Mouse (Mus musculus): ENCODE data around the gene Crtac1.
A peak's percentile ranks its signal among the peaks of the same experiment; 100 is the strongest.

Crtac1 gene

DNA sequence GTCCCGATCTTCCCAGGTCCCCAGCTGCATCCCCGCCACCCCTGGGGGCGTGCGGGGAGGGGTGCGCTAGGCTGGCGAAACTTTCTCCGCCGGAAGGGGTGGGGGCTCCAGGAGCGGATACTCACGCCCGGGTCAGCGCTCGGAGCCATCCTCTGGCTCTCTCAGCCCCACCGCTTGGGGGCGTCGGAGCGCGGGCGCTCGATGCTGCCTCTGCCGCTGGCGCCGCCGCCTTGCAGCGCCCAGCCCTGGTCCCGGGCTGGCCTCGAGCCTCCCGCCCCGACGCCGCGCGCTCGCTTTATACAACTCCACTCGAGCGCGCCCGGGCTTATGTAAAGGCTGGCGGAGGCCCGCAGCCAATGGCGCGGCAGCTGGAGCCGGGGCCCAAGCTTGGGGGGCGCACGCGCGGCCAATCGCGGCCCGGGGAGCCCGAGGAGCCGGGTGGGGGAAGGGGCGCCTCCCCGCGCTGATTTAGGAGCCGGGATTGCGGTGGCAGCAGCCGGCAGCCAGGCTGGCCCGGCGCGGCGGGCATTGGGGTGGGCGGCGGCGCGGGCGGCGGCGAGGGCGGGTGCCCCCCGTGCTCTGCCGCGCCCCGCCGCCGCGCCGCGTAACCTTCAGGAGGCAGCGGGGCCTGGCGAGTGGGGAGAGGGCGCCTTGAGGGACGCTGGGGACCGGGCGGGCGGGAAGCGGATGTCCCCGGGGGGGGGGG, at the start of gene Crtac1:
Gene Crtac1 (minus strand): TSS at position 299 of the 706 bp plus-strand sequence.
- no peak for DNase-seq (ENCODE audit: low read depth)

DNA sequence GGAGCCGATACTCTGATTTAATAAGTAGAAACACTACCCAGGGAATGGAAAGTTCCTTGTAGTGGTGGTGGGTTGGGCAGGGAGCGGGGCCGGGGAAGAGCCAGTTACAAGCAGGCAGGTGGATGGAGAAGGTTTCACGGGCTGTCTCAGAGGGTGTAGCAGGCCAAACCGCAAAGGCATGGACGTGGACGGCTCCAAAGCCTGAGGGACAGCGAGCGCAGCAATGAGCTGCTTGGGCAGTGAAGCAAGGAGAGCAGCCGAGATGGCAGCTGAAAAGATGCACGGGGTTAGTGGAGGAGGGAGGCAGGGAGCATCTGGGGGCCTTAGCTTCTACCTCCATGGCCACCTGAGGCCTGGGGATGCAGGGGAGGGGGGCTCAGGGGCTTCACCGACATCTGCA, 46.7 kb upstream of the Crtac1 start:
- no peak for DNase-seq (ENCODE audit: low read depth)

DNA sequence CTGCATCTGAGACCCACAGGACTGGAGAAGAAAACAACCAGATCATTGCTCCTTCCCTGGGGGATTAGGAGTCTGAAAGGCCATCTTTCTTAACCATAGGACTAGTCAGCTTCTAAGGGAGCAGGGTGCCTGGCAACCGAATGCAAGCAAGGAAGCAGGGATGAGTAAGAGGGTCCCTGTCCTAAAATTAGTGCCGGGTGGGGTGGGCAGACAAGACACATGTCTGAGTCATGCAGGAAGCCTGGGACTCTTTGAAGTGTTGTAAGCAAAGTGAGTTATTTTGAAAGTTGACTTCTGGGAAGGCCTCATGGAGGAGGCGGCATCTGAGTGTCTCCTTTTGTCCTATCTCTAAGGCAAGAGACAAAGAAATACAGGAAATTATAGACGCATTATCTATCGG, 46.2 kb upstream of the Crtac1 start:
- DNase-seq (ENCODE audit: low read depth), result no peak

DNA sequence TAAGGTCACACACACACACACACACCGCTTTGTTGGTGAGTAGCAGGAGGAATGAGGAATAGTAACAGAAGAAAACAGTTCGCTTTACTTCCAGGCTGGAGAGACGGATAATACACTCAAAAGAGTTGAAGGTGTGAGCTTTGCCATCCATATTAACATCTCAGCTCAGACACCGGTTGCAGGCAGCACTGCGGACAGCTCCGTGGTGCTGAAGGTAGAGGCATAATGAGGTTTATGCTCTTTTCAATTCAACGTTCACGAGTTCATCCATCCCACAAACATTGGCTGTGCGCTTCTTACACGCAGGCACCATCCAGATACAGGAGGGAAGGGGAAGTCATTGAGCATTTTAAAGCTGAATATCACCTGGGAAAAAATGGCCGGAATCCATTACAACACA, 41.2 kb upstream of the Crtac1 start:
- DNase-seq (ENCODE audit: low read depth), result peak; percentile 10

DNA sequence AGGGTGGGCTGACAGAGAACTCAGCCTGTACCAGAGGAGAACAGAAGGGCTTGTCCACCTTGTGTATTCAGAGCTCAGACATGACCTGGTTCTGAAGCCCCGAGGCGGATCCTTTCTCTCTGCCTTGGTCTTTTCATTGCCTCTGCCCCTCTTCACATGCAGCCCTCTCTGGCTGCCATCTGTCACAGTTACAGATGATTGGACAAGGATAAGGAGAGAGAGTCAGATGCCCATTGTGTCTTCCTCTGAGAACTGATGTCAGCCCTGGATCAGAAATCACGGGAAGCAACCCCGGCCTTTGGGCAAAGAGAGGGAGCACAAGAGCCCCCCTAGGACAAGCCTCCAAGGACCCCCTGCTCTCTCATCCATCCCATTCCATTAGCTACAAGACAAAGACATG, 40.0 kb upstream of the Crtac1 start:
- DNase-seq (ENCODE audit: low read depth), result no peak

DNA sequence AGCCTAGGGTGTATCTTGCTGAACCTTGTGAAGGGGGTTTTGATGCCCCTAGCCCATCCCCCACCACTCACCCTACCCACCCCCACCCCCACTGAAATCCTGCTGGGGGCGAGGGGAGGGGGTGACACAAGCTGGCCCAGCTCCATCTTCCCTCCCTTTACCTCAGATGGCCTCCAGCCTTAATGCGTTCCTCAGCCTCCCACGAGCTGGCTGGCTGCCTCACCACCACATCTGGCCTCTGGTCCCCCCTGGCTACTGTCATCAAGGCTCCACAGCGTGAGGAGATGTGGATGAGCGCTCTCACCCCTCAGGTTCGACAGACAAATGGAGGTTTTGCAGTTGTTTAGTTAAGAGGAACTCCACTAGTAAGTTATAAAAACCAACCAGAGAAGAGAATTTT, 30.3 kb upstream of the Crtac1 start:
- no peak for DNase-seq (ENCODE audit: low read depth)

DNA sequence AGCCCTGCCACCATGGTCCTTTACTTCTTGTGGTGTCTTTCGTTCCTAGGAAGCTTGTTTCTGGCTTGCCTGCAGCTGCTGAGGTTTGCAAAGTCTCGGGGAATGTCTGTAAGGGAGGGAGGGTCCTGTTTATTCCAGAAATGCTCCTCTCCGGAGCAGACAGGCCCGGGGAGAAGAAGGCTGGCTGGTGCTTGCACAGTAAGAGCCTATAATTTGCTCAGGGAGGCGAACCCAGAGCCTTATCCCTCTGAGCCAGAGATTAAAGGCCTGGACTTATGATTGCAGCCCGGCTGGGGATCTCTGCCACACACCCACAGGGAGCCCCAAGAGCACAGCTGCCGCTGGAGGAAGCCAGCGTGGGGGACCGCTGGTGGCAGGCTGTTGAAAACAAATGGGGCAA, 29.8 kb upstream of the Crtac1 start:
- no peak for DNase-seq (ENCODE audit: low read depth)

DNA sequence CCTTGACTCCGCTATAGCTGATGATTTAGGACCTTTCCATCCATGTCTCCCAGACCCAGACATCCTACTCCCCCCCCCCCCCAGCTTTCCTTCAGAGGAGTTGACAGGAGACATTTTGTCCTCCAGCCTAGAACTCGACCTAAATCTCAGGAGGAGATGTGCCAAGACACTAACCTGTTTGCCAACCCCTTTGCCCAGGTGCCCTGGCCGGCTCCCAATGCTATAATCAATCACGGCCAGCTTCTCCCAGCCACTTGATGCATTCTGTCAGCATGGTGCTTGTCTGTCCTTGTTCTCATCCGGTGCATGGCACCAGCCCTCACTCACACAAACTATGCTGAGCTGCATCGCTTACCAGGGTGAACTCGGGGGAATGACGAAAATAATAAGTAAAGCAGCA, 27.9 kb upstream of the Crtac1 start:
- DNase-seq (ENCODE audit: low read depth), result no peak

DNA sequence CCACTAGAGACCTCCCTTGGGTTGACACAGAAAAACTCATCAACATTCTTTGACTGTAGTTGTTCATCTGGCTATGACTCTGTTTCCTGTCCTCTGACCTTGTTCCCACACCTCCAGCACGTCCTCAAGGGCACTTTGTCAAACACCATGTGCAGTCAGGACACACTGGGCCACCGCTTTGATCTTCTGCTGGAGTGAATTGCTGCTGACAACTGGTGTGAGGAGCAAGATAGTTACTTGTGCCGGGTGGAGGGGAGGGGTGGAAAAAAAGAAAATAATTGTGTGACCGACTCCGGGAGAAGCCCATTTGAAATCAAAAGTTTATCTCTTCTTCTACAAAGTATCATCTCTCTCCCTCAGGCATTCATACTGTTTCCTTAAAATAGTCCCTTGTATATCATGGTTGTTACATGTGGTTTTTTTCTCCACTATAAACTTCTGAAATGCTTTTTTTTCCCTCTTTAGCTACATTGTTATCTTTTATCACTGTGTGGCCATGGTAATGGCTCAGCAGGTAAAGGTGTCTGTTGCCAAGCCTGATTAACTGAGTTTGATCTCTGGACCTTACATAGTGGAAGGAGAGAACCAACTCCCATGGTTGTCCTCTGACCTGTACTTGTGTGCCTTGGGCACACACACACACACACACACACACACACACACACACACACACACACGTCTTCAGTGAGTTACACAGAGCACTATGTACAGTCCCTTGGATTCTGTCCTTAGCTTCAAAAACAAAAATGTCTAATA, 23.1 kb upstream of the Crtac1 start:
- no peak for DNase-seq (ENCODE audit: low read depth)

DNA sequence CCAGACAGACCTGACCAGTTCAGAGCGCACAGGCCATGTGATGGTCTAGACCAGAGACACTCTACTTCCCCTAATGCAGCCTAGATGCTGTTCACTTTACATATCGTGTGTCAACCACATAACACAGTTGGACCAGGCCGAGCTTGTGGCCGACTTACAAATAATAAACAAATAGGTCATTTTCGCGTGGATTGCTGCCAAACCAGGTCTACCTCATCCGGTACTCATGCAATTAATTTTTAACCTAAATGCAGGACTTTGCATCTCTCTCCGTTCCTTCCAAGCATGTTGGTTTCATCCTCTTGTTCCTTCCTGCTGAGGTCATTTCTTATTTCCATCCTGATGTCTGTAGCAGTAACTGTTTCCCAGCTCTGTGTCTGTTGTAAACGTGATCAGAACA, 22.4 kb upstream of the Crtac1 start:
- no peak for DNase-seq (ENCODE audit: low read depth)

DNA sequence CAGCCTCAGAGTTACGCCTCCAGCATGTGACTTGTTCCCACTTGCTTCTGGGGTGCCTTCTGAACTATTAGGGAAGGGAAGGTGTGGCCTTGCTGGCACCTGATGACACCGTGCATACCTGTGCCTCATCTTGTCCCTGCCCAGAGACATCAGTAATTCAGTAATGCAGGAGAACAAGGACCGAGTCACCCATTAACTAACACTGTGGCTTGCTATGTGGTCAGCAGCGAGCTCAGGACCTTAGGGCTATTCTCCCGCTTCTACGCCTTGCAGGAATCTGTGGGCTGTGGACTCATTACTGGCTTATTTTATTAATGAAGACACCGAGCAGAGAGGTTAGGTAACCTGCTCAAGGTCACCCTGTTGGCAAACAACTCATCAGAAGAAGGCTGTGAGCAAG, 21.0 kb upstream of the Crtac1 start:
- DNase-seq (ENCODE audit: low read depth), result no peak

DNA sequence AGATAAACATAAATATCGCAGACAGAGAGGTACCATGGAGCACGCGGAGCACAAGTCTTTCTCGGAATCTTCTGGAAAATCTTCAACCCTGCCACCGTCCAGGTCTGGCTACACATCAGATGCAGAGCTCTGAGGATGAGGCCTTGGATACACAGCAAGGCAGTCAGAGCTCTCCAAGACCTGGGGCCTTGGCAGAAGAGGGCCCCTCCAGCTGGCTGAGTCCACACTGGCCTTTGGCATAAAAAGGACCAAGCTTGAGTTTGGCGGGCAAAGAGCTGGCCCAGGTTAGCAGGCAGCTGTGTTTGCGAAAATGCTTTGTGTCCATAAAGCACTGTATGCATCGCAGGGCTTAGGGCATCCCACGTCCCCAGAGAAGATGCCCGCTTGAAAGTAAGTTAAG, 17.0 kb upstream of the Crtac1 start:
- no peak for DNase-seq (ENCODE audit: low read depth)

DNA sequence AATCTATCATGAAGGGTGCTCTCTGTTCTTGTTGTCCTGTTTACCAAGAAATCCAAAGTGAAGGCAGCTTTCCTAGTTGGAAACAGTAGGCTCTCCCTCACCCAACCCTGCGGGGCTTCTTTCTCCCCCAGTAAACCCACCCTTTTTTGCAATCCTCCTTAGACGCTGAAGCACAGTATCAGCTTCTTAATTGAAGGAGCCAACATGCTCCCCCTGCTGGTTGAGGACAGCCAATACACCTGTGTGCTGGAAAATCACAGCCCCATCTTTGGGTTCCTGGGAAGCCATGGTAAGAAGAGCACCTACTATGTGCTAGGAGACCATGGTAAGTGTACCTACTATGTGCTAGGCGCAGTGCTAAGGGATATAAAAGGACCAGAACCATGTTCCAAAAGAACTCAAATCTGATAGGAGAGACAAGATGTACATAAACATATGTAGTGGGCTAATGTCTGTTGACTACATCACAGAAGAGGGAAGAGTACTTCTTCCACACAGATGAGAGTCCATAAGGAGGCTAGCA, 12.4 kb upstream of the Crtac1 start:
- DNase-seq (ENCODE audit: low read depth), result no peak

DNA sequence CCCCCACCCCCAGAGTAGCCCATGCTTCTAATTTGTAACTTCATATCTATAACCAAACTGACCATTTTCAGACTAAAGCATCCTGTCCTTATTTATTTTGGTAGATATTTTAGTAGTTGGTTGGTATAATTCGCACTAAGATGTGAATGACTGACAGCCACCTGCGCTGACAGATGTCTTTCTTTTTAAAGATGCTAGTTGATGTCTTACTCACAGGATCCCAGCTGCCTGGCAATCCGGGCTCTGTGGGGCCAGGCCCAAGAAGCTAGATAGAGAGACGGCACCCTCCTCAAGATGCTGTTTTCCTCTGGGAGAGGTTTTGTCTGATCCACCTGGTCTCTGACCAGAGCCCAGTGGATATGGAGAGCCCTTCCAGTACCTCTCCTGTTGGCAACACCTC, 11.7 kb upstream of the Crtac1 start:
- no peak for DNase-seq (ENCODE audit: low read depth)

DNA sequence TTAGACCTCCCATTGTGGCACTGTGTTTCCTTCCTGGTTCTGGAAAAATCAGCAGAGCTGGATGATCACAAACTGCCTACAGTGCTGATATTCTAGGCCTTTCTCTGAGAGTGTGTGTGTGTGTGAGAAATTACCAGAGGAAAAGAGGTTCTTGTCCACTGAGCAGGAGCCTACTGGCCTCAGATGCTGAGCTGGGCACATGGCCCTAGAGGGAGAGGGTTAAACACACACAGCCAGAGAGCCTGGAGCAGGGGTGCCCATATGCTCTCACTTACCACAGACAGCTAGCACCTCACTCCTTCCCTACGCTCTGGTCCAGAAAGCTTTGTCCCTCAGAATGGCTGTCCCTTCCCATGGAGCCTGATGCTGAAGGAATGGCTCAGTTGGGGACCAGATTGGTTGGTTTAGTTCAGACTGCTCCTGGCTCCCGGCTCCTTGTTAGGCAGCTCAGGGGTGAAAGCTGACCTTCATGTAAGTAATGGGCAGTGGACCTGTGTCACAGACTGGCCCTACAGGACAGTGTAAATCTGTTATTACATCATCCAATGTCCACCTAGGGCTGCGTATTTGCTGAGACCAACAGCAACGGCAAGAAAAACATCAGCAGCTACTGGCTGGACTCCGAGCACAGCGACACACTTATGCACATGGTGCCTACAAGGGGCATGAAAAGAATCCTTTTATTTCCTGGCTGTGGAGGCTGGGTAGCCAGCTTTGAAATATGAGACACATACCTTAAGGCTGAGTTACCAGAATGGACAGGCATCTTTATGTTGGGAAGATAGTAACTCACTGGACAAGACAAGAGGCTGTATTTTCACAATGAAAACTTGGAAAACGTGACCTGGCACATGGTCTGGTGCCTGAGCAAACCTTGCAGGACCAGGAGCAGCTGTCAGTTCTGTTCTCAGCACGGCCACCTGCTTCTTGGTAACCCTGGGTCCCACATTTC, 10.9 kb upstream of the Crtac1 start:
- no peak for DNase-seq (ENCODE audit: low read depth)

DNA sequence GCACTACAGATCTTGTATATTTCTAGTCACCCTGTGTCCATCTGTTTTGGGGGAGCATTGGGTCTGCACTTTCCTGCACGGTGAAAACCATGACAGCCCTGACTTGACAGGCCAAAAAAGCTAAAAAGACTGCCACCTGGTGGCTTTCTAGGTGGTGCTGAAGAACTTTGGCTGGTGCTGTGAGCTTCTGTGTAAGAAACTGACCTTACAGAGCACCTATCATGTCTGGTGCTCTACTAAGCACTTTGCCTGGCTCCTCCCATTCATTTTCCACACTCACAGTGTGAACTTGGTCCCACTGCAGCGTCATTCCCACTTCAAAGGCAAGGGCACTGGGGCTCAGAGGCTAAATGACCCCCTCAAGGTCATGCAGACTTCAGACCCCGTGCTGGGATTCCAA, 8.5 kb upstream of the Crtac1 start:
- DNase-seq (ENCODE audit: low read depth), result no peak

DNA sequence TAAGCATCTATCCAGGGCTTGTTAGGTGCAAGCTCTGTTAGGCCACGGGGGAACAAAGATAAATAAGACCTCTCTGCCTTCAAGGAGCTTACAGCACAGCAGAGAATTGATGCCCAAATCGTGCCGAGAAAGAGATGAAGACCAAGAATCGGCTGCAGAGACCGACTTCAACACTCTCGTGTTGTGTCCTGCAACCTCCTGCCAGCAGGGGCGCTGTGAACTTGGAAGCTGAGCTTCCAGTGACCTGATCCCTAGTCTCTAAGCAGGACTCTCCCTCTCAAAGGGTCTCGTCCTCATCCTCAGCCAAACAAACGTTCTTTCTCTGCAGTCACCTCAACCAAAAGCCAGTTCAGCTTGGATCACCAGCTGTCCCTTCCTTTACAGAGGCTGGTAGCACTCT, 7.8 kb upstream of the Crtac1 start:
- DNase-seq (ENCODE audit: low read depth), result no peak

DNA sequence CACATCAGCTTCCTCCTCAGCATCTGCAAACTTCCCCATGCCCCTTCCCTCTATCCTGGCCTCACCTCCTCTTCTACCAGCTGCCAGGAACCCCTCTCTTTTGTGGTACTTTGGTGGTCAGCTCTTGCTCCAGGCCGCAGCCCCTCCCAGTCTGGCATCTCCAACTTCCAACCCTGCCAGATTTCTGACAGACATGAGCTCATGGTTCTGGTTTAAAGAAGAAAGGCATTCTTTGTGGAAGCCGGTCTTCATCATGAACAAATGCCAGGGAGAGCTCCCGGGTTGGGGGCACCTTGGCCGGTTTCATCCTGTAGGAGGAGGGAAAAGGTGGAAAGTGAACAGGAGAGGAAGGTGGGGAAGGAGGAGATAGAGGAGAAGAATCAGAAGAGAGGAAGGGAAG, 4.0 kb upstream of the Crtac1 start:
- DNase-seq (ENCODE audit: low read depth), result no peak

DNA sequence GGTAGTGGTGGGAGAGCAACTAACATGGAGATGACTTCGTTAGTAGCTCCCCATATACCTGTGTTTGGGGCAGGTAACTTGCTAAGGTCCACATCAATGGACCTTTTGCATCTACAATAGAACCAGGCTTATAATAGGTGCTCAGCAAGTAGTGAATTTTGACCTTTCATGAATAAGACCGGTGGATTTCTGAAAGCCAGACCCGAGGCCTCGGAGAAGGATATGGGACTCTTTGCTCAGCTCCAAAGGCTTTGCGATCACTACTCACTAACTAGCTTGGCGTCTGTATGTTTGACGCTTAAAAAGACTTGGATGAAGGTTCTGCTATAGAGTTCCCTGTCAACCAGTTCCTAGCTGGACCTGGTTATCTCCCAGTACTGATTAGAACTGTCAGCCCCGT, 1.2 kb upstream of the Crtac1 start:
- no peak for DNase-seq (ENCODE audit: low read depth)

DNA sequence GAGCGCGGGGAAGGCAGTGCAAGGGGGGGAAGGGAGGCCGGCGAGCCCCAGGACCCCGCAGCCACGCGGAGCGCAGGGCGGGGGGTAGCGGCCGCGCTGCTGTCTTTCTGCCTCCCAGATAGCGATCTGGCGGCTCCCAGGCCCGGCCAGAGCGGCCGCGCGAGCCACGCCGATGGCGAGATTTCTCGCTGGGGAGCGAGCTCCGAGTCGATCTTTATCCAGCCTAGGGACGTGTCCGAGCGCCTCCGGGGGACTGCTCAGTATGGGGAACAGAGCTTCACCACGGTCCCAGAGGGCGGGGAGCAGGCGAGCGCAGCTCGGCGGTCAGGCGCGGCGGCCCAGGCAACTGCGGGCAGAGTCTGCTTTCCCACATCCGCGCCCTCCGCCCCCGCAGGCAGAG, 608 bp upstream of the Crtac1 start:
- peak; percentile 6 for DNase-seq (ENCODE audit: low read depth)

DNA sequence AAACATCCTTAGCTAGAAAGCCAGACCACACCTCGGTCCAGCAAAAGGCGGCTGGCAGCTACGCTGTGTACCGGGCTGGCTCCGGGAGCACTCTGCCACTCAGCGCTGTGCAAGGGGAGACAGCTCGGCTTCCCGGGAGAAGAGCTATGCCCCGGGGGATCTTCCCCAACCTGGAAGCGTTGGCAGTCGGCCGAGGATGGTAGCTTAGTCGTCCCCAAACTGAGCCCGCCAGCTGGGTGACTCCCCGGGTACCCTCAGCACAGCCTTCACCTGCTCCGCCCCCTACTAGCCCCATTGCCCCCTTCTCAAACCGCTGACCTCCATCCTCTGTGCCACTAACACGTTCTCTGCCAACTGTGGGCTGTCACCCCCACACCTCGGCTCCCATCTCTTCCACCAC, 602 bp downstream of the Crtac1 start:
- DNase-seq (ENCODE audit: low read depth), result no peak

DNA sequence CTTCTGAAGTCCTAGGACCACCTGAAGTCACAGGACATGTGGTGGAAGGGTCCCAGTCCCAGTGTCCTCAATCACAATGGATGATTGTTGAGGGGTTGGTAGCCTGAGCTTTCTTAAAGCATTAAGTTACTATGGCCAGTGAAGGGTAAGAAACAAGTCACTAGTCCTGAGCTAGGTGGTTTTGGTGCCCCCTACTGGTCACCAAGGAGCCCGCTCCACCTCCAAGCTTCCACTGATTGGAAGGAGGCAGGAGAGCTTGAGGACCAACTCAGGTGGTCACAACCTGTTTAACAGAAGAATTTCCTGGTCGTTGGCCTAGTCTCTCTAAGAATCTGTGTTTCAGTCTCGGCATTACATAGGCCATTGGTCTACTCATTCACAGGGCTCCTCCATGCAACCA, 2.2 kb downstream of the Crtac1 start:
- DNase-seq (ENCODE audit: low read depth), result peak; percentile 36

DNA sequence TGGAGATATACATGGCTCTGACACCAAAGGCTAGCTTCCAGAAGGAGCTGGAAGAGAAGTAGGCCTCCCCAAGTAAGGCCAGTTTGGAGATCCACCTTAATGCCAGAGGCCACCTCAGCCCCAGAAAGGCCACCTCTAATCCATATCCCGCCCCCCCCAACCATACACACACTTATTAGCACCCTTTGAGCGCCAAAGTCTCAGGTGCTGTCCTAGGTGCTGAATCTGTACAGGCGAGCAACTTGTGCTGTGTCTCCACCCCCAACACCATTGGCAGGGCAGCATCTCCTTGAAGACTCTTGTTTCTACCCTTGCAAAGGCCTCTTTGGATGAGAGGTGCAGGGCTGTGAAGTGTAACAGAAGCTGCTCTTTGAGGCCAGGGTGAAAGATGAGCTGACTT, 6.4 kb downstream of the Crtac1 start:
- DNase-seq (ENCODE audit: low read depth), result peak; percentile 45

Measured in c-Kit-positive CD71-negative TER-119-negative erythroid progenitor cells, embryonic 14.5 days (primary cell).